Mouse (Mus musculus) myocyte (in vitro differentiated cells): ENCODE results near the gene Tedc1.

Experiments
- CEBPB ChIP-seq: IDR thresholded peaks from 2 replicates; pipeline ENCODE4 v1.6.1; 2011; ENCODE audit warnings: mild to moderate bottlenecking, moderate library complexity; ENCODE audit not compliant: poor library complexity, insufficient read depth, severe bottlenecking
- MYOG ChIP-seq, 3 experiments: IDR thresholded peaks; one replicate each; pipeline ENCODE4 v1.6.1; 2011; ENCODE audit warnings: control low read depth in 2 of 3, low read depth in 2 of 3, mild to moderate bottlenecking in 2 of 3; ENCODE audit not compliant: insufficient read length in 2 of 3, control insufficient read depth in 1 of 3, insufficient read depth in 1 of 3
- POLR2A ChIP-seq: IDR thresholded peaks from one replicate; pipeline ENCODE4 v1.6.1; 2011; ENCODE audit warnings: low read depth, mild to moderate bottlenecking, control low read depth, moderate library complexity; ENCODE audit not compliant: insufficient read length
- POLR2AphosphoS2 ChIP-seq: IDR thresholded peaks from one replicate; pipeline ENCODE4 v1.6.1; 2011; ENCODE audit warnings: low read depth, control low read depth; ENCODE audit not compliant: insufficient read length
- REST ChIP-seq: IDR thresholded peaks from one replicate; pipeline ENCODE4 v1.6.1; 2011; ENCODE audit warnings: mild to moderate bottlenecking, control low read depth, moderate library complexity; ENCODE audit not compliant: insufficient read depth, insufficient read length
- SRF ChIP-seq: IDR thresholded peaks from one replicate; pipeline ENCODE4 v1.6.1; 2011; ENCODE audit warnings: low read depth; ENCODE audit not compliant: control insufficient read depth, insufficient read length
- USF1 ChIP-seq: IDR thresholded peaks from one replicate; pipeline ENCODE4 v1.6.1; 2011; ENCODE audit warnings: low read depth, mild to moderate bottlenecking, control low read depth, moderate library complexity

- TF ChIP-seq MYOG (IDR thresholded peaks at IDR 0.05; ENCODE audit: control insufficient read depth in 1 of 3, insufficient read depth in 1 of 3, insufficient read length in 2 of 3, low read depth in 2 of 3) (peak; percentile 10 to 99 (median 92)), POLR2AphosphoS2 (no peak), USF1 (no peak), POLR2A (peak; percentile 47), SRF (no peak), CEBPB (no peak), REST (no peak)
Measured at GRCm38 (mm10) chr12:113147481-113147880, 8.7 kb upstream of the Tedc1 start.
